Mouse (Mus musculus) megakaryocyte-erythroid progenitor cell, adult 5-6 weeks (primary cell): ENCODE data around the gene Bub3. TPM values are rescaled to one million over a fixed set of nuclear protein-coding genes. Genes with fewer than 3 reads are reported as not detected.

Experiments
- ATAC-seq: replicated peaks from 2 replicates; pipeline ENCODE4 v1.8.0; 2016; ENCODE audit warnings: mild to moderate bottlenecking, inconsistent platforms; ENCODE audit not compliant: severe bottlenecking, poor library complexity, low FRiP score, low TSS enrichment
- total RNA-seq, 2 experiments: library from RNA; stranded (forward) in 1 of 2; stranded (reverse) in 1 of 2; fragments of 200-1000, 215-1000 nt in 1 of 2; fragments of >200 nt in 1 of 2; fragmentation: Nextera tagmentation in 1 of 2; gene quantifications; 2 replicates each; pipeline ENCODE4 v1.2.3; 2014 to 2017

Gene Bub3
- total RNA-seq, 2 experiments from 2014 or later = 83.8 to 89.9 TPM

DNA sequence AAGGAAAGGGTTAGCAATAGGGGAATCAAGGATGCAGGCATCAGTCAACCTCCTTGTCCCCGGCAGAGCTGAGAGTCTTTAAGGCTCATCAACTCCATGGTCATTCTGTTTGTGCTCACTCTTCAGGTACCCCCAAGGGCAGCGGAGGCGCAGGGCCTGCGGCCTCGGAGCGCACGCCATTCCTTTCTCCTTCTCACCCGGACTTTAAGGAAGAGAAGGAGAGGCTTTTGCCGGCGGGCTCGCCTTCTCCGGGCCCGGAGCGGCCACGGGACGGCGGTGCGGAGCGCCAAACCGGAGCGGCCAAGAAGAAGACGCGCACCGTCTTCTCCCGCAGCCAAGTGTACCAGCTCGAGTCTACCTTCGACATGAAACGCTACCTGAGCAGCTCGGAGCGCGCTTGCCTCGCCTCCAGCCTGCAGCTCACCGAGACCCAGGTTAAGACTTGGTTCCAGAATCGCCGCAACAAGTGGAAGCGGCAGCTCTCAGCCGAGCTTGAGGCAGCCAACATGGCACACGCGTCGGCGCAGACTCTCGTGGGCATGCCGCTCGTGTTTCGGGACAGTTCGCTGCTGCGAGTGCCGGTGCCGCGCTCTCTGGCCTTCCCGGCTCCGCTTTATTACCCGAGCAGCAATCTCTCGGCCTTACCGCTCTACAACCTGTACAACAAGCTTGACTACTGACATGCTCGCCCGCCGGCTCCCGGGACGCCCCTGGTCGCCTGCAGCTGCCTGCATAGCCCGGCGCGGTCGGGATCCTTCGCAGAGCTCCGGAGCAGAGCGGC lies 4.5 kb upstream of the Bub3 start:
- no peak for ATAC-seq

- ATAC-seq = no peak
Measured at GRCm38 (mm10) chr7:131556116-131556515, 3.9 kb upstream of the Bub3 start.

- ATAC-seq = no peak
Measured at GRCm38 (mm10) chr7:131556541-131557271, 3.3 kb upstream of the Bub3 start.

- ATAC-seq = no peak
Measured at GRCm38 (mm10) chr7:131557751-131558150, 2.3 kb upstream of the Bub3 start.

GRCm38 (mm10) chr7:131560697-131561042 lies 648 bp downstream of the Bub3 start:
- peak; percentile 31 for ATAC-seq

- ATAC-seq = no peak
Measured at GRCm38 (mm10) chr7:131575246-131575645, 15.2 kb downstream of the Bub3 start.

- ATAC-seq = no peak
Measured at GRCm38 (mm10) chr7:131582178-131582577, 22.2 kb downstream of the Bub3 start.

DNA sequence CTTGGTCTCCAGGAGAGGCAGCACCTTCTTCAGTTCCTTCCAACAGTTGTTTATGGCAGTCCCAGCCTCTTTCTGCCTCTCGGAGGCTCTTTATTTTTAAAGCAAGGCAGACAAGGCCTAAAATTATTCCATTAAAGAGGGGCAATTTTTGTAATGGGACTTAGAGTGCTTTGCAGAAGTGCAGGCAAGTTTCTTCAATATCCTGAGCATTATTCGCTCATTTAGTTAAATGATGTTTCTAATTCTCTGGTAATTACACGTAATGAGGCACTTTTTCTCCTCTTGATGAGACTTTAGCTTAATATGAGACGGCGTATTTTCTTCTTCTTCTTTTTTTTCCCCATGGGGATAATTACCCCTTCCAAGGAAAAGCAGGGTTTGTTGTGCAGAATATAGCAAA lies 25.5 kb downstream of the Bub3 start:
- no peak for ATAC-seq

GRCm38 (mm10) chr7:131597779-131598482 lies 37.9 kb downstream of the Bub3 start:
- no peak for ATAC-seq

DNA sequence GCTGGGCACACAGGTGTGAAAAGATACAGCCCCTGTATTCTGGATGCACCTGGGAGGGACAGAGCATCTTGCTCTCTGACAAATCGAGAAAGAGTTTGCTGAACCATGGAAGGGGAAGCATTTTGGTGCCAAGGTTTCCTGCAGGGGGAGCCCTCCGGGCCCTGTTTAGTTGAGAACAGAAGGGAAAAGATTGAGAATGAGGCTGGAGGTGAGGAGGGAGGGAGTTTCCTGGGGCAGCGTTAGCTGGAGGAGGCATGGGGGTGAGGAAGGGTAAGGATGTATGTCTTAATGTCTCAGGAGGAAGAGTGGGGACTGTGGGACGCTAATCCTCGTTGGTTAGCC lies 38.4 kb downstream of the Bub3 start:
- ATAC-seq = no peak

DNA sequence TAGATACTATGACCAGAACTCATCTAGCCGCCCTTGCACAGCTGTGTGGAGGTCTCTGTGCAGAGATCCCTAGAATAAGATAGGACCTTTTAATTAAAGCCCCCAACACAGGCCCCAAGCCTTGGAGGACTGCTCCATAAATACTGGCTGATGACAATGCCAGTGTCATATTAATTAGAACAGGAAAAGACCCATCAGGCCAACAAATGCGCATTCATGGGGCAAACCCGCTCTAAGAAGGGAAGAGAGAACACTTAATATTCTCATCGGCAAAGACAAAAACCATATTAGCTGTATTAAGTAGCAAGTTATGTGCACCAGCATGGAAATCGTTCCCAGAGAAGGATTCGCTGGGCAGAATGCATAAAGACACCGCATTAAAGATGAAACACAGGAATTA lies 42.1 kb downstream of the Bub3 start:
- no peak for ATAC-seq

DNA sequence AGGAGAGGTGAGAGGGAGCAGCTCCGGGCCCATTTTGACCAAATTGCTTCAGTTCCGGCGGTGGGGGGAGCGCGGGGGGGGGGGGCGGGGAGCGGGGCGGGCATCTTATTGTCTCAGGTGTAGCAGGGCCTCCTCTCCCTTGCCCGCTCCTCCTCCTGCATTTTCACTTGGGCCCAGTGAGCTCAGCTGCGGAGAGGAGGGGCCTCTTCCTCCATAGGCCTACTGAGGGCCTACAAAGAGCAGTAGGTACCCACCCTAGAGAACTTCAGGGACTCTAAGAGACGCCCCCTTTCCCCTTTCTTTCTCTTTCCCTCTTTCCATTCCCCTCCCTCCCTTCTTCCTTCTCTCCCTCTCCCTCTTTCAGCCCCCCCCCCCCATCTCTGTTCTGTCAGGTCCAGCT lies 43.2 kb downstream of the Bub3 start:
- no peak for ATAC-seq

DNA sequence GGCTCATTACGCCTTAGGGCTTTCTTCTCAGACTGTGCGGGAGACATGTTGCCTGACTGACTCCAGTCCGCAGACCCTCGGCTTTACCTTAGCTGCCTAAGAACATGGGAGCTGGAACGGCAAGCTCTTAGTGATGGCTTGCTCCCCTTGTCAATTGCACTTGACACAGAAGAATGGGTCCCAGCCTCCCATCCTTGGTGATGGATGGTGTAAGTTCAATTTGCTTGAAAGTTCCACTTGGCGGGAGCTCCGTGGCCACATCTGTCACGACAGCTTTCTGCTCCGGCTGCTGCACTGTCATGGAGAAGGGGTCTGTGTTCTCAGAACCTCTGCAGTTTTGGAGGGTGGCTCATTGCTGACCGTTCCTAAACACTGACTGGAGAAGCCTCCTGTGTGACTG lies 44.9 kb downstream of the Bub3 start:
- no peak for ATAC-seq

GRCm38 (mm10) chr7:131605481-131605880 lies 45.5 kb downstream of the Bub3 start:
- ATAC-seq = no peak

GRCm38 (mm10) chr7:131608049-131608448 lies 48.0 kb downstream of the Bub3 start:
- ATAC-seq = no peak

DNA sequence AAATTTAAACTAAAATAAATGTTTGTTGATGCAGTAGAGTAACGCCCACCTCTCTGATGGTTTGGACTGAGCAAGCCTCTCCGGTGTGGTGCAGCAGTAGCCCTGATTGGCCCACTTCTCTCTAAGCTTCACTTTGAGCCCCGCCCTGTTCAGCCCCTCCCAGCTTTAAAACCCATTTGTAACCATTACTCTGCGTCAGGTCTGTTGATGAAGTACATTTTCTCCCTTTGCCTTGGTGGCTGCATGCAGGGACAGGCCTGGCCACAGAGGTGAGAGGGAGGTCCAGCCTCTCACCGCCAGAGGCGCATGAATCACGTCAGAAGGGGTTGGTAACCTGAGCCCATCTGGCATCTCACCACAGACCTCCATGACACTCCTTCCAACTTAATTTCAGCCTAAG lies 49.7 kb downstream of the Bub3 start:
- ATAC-seq = 0 out of 2 replicates have a peak, but pooled peaks have one; percentile 30

Other genes starting within 250 kb of the Bub3 start
- gene Cuzd1, start 237.9 kb upstream of the Bub3 start, total RNA-seq (2014; fragmentation: Nextera tagmentation) = not detected in 2 replicates
- gene Cuzd1, start 237.9 kb upstream of the Bub3 start, total RNA-seq (2017) = not detected in 2 replicates
- gene Fam24b, start 230.7 kb upstream of the Bub3 start, total RNA-seq (2014; fragmentation: Nextera tagmentation) = not detected in 2 replicates
- gene Fam24b, start 230.7 kb upstream of the Bub3 start, total RNA-seq (2017) = not detected in 2 replicates
- gene Fam24a, start 226.4 kb upstream of the Bub3 start, total RNA-seq (2014; fragmentation: Nextera tagmentation) = not detected in 2 replicates
- not detected in 2 replicates for gene Fam24a, start 226.4 kb upstream of the Bub3 start, total RNA-seq (2017)
- gene 2310057M21Rik, start 197.5 kb upstream of the Bub3 start, total RNA-seq (2014; fragmentation: Nextera tagmentation) = 8.0 and 14.3 TPM in 2 replicates
- 4.1 and 12.4 TPM in 2 replicates for gene 2310057M21Rik, start 197.5 kb upstream of the Bub3 start, total RNA-seq (2017)
- gene Pstk, start 189.1 kb upstream of the Bub3 start, total RNA-seq (2014; fragmentation: Nextera tagmentation) = 21.3 and 35.3 TPM in 2 replicates
- gene Pstk, start 189.1 kb upstream of the Bub3 start, total RNA-seq (2017) = 9.2 and 30.5 TPM in 2 replicates
- gene Ikzf5, start 149.7 kb upstream of the Bub3 start, total RNA-seq (2014; fragmentation: Nextera tagmentation) = 34.8 and 55.7 TPM in 2 replicates
- 34.0 and 34.6 TPM in 2 replicates for gene Ikzf5, start 149.7 kb upstream of the Bub3 start, total RNA-seq (2017)
- gene Acadsb, start 149.6 kb upstream of the Bub3 start, total RNA-seq (2014; fragmentation: Nextera tagmentation) = 7.8 and 18.2 TPM in 2 replicates
- gene Acadsb, start 149.6 kb upstream of the Bub3 start, total RNA-seq (2017) = 21.7 and 33.1 TPM in 2 replicates
- gene Hmx3, start 17.4 kb upstream of the Bub3 start, total RNA-seq (2014; fragmentation: Nextera tagmentation) = not detected in 2 replicates
- gene Hmx3, start 17.4 kb upstream of the Bub3 start, total RNA-seq (2017) = not detected in 2 replicates
- gene Hmx2, start 11.4 kb upstream of the Bub3 start, total RNA-seq (2014; fragmentation: Nextera tagmentation) = not detected in 2 replicates
- gene Hmx2, start 11.4 kb upstream of the Bub3 start, total RNA-seq (2017) = not detected in 2 replicates